Mouse (Mus musculus): ENCODE results near the gene Prr15l.
A peak's percentile ranks its signal among the peaks of the same experiment; 100 is the strongest.

Gene Prr15l

GRCm38 (mm10) chr11:96947849-96948248 lies 19.9 kb downstream of the Prr15l start:
- DNase-seq (ENCODE audit: low spot score) = no peak

DNA sequence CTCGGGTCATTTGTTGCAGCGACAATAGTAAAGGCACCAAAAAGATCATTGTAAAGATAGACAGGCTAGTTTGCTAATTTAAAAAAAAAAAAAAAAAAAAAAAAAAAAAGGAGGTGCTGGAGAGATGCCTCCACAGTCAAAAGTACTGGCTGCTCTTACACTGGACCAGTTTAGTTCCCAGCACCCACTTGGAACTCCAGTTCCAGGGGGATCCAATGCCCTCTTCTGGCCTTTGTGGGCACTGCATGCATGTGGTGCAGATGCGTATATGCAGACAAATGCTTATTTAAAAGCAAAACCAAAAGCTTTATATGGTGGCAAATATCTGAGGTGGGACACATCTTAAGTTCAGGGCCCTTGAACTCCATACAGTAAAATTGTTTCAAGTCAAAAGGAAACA lies 22.9 kb downstream of the Prr15l start:
- DNase-seq (ENCODE audit: low spot score) = no peak

DNA sequence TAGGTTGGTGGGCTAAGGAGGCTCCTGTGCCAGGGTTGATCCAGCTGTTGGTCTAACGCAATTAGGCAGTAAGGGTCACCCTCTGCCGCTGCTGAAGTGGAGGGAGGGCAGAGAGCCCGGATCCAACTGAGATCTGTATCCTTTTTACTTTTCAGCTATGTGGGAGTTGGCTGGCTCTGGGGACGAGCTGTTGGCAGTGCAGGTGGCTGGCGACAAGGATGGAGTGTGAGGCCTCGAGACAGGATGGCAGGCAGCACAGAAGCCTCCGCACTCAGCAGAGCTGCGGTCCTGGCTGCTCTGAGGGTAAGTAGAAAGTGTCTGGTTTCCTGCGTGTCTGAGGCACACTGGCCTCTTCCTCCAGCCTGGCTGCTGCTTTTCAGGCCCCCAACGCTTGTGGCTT lies 24.5 kb downstream of the Prr15l start:
- DNase-seq (ENCODE audit: low spot score) = no peak

GRCm38 (mm10) chr11:96952896-96953295 lies 25.0 kb downstream of the Prr15l start:
- DNase-seq (ENCODE audit: low spot score) = no peak

DNA sequence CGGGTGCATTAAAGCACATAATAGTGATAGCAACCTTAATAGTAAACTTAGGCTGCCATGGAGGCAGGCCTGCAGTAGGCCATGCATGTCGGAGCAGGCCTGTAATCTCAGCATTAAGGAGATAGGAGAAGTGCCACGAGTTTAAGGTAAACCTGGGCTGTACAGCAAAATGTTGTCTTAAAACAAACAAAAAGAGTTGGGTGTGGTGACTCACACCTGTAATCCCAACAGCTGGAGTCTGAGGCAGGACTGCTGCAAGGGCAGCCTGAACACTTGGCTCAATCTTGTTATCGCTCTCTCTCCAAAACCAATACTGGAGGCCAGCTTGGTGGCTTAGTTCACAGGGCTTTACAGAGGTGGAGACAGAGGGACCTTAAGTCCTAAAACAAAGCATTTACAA lies 27.2 kb downstream of the Prr15l start:
- DNase-seq (ENCODE audit: low spot score) = no peak

GRCm38 (mm10) chr11:96956009-96956724 lies 28.3 kb downstream of the Prr15l start:
- DNase-seq (ENCODE audit: low spot score) = no peak

DNA sequence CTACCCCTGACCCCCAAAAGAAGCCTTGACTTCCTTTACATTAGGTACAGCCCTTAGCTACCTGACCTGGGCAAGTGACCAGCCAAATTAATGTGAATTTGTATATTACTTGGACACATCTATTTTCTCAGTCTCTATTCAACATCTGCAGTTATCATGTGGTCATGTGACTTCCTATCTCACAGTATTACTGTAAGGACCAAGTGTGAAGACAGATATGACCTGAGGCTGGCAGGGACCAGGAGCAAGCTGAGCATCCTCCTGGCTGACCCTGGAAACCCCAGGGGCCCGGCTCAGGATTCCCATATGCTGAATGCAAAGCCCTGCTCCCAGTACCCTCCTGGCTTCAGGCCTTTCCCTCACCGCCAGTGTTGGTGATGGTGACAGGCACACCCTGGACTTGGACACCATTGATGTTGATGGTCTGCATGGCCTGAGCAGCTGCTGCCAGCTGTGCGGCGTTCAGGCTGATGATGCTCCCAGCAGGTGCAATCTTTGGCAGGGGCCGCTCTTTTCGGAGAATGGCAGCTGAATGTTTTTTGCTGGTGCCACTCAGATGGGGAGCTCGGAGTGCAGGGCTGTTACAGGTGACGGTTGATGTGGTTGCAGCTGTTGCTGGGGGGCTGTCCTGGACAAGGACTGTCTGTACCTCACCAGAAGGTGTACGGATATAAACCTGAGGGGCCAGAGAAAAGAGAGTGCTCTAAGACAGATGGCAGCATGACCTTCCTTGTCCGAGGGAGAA lies 29.3 kb downstream of the Prr15l start:
- DNase-seq (ENCODE audit: low spot score) = no peak

- peak; percentile 91 for DNase-seq (ENCODE audit: low spot score)
Observed at GRCm38 (mm10) chr11:96963580-96963979, 35.7 kb downstream of the Prr15l start.

- DNase-seq (ENCODE audit: low spot score) = no peak
Observed at GRCm38 (mm10) chr11:96966172-96966571, 38.3 kb downstream of the Prr15l start.

GRCm38 (mm10) chr11:96966914-96967543 lies 39.1 kb downstream of the Prr15l start:
- peak; percentile 61 for DNase-seq (ENCODE audit: low spot score)

- no peak for DNase-seq (ENCODE audit: low spot score)
Observed at GRCm38 (mm10) chr11:96967544-96968269, 39.8 kb downstream of the Prr15l start.

GRCm38 (mm10) chr11:96968476-96968875 lies 40.6 kb downstream of the Prr15l start:
- no peak for DNase-seq (ENCODE audit: low spot score)

DNA sequence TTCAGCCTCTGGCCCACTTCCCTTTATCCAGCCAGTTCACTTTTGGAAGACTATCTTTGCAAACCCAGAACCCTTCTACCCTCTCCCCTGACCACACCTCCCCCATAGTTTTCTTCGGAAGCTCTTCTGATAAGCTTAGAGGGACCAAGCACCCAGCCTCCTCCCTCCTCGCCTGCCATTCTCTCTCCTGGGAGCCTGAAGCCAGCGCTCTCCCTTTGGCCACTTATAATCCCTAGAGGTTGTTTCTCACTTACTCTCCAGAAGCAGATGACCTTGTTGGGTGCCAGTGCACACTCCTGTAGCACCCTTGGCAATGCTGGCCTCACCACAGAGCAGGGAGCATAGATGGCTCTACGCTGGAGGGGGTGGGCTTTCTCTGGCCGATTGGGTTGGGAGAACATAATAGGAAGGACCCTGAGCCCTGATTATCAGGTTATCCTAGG lies 41.4 kb downstream of the Prr15l start:
- no peak for DNase-seq (ENCODE audit: low spot score)

DNA sequence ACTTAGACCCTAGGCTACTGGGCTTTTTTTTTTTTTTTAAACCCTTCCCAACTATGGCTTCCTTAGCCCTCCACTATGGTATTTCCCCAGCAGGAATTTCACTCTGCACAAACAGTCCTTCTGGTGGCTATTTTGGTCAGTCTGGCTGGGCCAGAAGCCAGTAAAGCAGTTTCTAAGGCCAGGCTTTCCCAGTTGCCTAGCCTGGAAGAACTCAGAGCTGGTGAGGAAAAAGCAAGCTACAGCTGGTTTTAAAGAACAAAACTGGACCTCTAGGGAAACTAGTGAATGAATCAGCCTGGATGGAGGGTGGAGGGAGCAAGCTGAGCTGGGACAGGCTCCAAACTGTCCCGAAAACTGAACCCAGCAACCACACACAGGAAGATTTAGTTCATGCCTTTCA lies 41.8 kb downstream of the Prr15l start:
- DNase-seq (ENCODE audit: low spot score) = peak; percentile 74

- no peak for DNase-seq (ENCODE audit: low spot score)
Observed at GRCm38 (mm10) chr11:96970341-96970740, 42.4 kb downstream of the Prr15l start.

DNA sequence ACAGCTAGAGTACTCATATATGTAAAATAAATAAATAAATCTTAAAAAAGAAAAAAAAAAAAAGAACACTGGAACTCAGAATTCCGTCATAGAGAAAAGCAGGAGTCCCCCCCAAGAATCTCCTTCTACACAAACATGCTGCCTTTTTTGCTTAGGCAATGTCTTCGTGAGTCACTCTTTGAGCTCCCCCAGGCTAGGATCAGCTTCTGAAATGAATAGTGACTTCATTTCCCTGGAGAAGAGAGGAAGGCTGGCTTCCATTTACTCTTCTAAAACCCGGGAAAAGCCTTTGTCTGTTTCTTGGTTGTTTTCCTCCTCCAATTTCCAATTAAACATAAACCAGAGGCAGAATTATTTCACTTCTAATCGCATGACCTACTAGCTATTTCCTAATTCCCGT lies 45.0 kb downstream of the Prr15l start:
- DNase-seq (ENCODE audit: low spot score) = no peak

DNA sequence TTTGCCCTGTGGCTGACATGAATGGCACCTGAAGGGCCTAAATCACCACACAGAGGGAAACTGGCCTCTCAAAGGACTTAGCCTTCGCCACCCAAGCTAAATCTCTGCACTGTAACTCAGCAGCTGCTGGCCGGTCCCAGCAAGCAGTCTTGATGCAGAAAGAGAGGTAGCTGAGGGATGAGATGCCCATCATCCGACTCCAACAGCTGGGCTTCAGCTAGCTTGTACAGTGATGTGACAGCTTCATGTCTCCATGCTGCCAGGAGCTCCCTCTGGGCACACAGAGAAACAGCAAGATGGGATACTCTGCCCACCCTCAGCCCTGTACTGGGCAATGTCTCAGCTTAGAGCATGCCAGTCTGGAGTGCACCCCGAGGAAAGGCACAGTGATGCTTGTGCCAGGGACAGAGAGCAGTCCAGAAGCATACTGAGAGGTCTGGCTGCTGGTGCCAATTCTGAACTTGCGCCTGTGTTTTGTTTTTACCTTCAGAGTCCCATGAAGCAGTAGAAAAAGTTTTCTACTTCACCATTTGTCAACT lies 45.6 kb downstream of the Prr15l start:
- no peak for DNase-seq (ENCODE audit: low spot score)

DNA sequence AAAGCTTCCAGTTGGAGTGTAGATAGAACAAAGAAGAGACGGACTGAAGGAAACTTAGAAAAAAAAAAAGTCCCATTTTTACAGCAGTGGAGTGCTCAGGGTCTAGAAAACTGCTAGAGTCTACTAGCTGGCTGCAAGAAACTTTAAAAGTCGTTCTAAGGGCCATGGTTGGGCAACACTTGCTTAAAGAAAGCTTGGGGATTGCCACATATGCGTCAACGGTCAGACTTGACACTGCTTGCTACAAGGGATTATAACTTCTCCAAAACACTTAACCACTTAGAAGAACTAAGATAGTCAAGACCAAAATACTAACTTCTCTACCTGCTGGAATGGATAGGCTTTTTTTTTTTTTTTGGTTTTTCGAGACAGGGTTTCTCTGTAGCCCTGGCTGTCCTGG lies 46.9 kb downstream of the Prr15l start:
- peak; percentile 74 for DNase-seq (ENCODE audit: low spot score)

GRCm38 (mm10) chr11:96975511-96976378 lies 47.8 kb downstream of the Prr15l start:
- DNase-seq (ENCODE audit: low spot score) = no peak

DNA sequence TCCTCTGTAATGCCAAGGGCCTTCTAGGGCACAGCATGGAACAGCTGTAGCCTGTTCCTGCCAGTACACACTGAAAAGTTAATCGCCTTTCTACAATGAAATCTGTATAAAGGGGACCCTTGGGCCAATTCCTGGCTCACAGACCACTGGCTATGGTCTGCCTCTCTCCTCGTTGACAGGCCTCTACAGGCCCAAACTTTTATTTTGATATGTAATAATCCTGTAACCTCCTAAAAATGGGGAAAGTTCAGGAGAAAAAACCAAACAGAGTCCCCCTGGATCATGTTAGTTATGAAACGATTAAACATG lies 48.4 kb downstream of the Prr15l start:
- DNase-seq (ENCODE audit: low spot score) = no peak

GRCm38 (mm10) chr11:96976911-96977591 lies 49.1 kb downstream of the Prr15l start:
- peak; percentile 88 for DNase-seq (ENCODE audit: low spot score)
